Mouse (Mus musculus) megakaryocyte-erythroid progenitor cell, adult 5-6 weeks (primary cell): Measurements from ENCODE around the gene Rab44. TPM values are rescaled to one million over a fixed set of nuclear protein-coding genes. Genes with fewer than 3 reads are reported as not detected.

ENCODE experiments used
- ATAC-seq: replicated peaks from 2 replicates; pipeline ENCODE4 v1.8.0; 2016; ENCODE audit warnings: mild to moderate bottlenecking, inconsistent platforms; ENCODE audit not compliant: severe bottlenecking, poor library complexity, low FRiP score, low TSS enrichment
- total RNA-seq, 2 experiments: library from RNA; stranded (forward) in 1 of 2; stranded (reverse) in 1 of 2; fragments of 200-1000, 215-1000 nt in 1 of 2; fragments of >200 nt in 1 of 2; fragmentation: Nextera tagmentation in 1 of 2; gene quantifications; 2 replicates each; pipeline ENCODE4 v1.2.3; 2014 to 2017

Gene Rab44
- total RNA-seq, 2 experiments from 2014 or later = 4.1 to 23.3 TPM

DNA sequence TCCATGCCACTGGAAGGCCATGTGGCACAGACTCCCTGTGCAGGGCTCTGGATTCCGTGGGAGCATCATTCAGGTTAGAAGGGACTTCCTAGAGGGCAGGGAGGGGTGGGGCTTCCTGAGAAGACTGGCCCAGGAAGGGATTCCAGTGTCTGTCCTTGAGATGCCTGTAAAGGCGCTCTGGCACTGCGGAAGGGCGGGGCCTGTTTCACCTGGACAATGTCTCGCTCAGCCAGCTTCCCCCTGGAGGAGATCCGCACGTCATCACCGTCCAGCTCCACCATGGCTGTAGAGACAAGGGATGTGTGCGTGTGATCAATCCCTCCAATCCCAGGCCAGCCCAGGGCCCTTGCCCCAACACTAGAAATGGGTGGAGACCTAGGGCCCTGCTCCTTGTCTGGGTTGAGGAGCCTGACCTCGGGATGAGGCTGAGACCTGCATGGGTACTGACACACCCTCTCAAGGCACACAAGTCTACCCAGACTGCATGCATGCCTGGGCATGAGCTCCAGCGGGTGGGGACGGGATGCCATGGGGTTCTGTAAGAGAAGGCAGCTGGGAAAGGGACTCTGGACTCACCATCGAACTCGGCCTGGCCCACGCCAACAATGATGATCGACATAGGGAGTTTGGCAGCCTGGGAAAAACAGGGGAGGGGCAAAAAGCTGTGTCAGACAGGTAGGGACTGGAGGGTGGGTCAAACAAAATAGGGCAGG is 46.0 kb downstream of the Rab44 start:
- ATAC-seq = no peak

- ATAC-seq = no peak
Observed at GRCm38 (mm10) chr17:29162334-29162733, 48.4 kb downstream of the Rab44 start.

- no peak for ATAC-seq
Observed at GRCm38 (mm10) chr17:29164469-29165111, 50.6 kb downstream of the Rab44 start.

DNA sequence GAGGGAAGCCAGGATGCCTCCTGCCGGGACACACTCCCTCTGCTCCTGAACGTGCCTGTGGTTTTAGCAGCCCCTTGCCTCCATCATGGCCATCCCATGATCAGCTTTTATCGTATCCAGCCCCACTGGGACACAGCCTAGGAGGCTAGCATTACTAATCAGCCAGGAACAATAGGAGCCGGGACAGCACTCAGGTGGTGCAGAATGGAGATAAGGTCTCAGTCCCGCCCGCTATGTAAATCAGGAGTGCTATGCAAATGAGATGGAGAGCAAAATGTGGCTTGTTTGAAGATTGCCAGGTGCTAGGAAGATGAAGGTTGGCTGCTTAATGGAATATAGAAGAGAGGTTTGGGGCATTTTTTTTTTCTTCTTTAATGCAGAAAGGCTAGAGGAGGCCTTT is 51.5 kb downstream of the Rab44 start:
- ATAC-seq = peak; percentile 76

- ATAC-seq = no peak
Observed at GRCm38 (mm10) chr17:29165967-29166578, 52.1 kb downstream of the Rab44 start.

- no peak for ATAC-seq
Observed at GRCm38 (mm10) chr17:29167371-29167770, 53.4 kb downstream of the Rab44 start.

- no peak for ATAC-seq
Observed at GRCm38 (mm10) chr17:29168438-29168837, 54.5 kb downstream of the Rab44 start.

DNA sequence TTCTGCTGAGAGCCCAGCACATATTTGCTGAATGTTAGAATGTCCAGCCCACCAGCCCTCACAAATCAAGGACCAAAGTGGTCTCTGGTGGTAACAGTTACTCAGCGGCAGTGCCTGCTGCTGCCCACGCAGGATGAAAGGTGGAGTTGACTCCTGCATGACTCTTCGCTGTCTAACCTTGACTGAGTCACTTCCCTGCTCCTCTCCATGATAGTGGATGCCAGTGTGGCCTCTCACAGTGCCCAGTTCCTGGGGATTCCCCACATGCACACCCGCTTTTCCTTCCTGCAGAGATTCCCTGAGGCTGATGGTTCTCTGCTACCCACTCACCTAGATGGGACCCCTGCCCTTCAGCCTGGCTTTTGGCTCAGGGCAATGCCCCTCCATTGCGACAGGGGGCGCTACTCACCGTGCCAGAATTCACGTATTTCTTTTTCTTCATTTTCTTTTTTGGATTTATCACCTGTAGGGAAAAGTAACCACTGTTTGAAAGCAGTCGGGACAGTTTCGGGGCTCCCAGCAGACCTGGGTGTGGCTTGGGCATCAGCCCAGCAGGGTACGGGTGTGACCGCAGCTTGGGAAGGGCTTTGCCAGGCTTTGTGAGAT is 55.2 kb downstream of the Rab44 start:
- no peak for ATAC-seq

DNA sequence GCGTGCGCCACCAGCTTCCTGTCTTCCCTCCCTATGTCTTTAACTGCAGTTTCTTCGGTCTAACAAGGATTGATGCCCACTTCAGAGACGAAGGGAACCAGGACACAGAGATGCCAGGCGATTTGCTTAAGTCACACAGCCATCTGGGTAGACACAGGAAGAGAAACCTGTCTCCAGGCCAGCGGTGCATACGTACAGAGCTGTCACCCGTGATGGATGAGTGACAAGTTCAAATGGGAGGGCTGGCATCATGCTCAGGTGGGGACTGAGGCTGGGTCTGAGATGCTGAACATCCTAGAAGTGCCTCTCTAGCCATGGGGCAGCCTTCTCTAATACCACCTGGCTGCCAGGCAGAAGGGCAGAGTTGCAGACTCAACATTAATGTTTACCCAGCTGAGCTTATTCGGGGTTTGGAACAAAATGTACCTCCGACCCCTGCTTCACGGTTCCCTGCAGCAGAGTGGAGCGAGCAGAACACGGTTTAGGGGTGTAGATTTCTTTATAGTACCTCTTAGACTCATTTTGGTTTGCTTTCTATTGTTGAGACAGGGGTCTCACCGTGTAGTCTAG is 56.6 kb downstream of the Rab44 start:
- no peak for ATAC-seq

- peak; percentile 79 for ATAC-seq
Observed at GRCm38 (mm10) chr17:29171001-29171772, 57.2 kb downstream of the Rab44 start.

DNA sequence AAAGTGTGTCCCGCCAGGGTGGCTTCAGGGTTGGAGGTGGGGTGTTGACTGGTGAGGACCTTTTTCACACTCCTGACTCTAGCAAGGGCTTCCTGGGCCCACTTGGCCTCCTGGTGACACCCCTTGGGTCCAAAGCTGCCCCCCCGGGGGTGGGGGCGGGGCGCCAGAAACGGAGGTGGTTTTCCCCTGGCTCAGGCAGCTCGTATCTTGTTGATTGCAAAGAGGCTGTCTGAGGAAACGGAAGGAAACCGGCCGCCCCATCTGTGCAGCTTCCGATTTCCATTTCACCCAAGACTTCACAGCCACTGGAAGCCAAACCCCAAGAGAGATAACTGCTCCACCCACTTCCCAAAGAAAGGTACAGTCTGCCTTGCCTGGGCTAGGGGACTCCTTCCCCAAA is 58.1 kb downstream of the Rab44 start:
- peak; percentile 39; the same call in 1 of the 2 replicates for ATAC-seq

- no peak for ATAC-seq
Observed at GRCm38 (mm10) chr17:29173165-29173564, 59.2 kb downstream of the Rab44 start.

DNA sequence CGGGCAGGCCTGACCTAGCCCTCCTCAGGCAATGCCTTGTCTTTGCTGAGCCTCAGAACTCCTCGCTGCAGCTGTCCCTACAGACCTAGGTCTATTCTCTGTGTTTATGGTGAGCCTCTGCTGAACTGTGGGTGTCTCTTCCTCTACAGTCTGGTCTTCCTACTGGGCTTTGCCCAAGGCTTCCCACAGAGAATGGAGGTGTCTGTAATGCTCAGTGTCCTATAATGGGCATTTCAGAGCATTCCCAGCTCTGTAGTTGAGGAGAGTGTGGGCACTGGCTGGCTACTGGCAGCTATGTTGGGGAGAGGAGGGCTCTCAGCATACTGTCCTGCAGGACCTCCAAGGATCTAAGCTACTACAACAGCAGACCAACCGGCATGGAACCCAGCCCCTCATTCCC is 61.7 kb downstream of the Rab44 start:
- ATAC-seq = no peak

DNA sequence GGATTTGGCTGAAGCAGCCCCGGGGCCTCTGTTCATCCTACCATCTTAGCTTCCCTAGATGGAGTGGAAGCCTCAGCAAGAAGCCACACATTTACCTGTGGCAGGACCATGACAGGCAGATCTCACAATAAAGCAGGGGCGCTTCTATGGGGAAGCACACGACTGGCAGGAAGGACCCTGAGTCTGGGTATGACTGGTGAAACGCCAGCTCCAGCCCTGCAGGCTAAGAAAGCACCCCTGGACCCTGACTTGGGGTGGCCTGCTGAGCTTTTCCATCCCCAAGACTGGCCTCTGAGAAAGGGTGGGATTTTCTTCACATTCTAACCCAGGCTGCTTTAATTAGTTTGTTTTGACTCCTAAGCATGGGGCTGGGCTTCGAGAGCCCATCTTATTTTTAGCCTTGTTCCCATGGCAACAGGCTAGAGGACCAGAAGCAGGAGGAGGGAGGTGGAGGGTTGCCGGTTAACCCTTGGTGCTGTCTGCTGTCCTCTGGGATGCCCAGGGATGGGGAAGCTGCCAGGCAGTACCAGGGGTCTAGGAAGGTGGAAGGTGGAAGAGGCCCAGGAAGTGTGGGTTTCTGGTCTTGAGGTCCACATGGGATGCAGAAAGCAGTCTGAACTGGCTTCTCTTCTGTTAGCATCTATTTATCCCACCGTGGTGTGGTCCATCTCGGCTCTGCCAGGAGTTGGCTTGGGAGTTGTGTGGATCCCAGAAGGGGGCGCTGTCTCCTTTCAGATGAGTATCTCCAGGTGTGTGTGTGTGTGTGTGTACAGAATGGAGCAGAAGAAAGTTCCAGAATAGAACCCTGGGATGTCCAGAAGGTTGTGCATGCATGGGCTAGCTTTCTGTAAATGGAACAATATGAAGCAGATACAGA is 62.7 kb downstream of the Rab44 start:
- no peak for ATAC-seq

GRCm38 (mm10) chr17:29178503-29179059 is 64.6 kb downstream of the Rab44 start:
- ATAC-seq = no peak

GRCm38 (mm10) chr17:29179917-29180316 is 66.0 kb downstream of the Rab44 start:
- no peak for ATAC-seq

DNA sequence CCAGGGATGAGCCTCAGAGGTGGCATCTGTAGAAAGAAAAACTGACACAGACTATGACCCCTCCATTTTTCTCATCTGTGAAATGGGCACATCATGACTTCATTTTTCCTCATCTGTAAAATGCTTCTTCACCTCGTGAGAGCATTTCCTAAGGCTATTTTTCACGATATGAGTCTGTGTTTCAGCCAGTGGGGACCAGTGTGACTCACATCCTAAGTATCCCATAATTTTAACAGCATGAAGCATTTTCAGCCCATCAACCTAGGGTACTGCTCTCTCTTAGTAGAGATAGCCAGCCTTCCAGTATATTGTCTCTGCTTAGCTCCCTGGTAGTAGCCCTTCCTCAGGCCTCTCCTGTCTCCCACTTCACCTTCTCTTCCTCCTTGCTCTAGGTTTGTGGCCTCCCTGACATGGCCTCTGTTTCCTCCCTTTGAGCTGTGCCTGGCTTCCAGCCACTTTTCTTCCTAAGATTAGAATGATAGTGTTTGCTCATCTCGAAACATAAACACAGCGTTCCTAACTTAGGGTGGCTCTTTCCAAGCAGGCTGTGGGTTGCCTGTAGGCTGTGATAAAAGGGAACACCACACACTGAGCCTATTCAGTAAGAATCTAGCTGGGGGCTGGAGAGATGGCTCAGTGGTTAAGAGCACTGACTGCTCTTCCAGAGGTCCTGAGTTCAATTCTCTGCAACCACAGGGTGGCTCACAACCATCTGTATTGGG is 66.6 kb downstream of the Rab44 start:
- ATAC-seq = no peak

GRCm38 (mm10) chr17:29181751-29182150 is 67.8 kb downstream of the Rab44 start:
- ATAC-seq = no peak
